Mouse (Mus musculus) heart, embryonic 14.5 days (tissue): Measurements from ENCODE around the gene Golm1. TPM values are rescaled to one million over a fixed set of nuclear protein-coding genes. Genes with fewer than 3 reads are reported as not detected.

Experiments used
- ATAC-seq: fragments of 200-750 bp; cut with Nextera tagmentation; 2 replicates; pipeline ENCODE4 v1.8.0; 2017; ENCODE audit warnings: low read depth, moderate TSS enrichment; ENCODE audit not compliant: insufficient number of reproducible peaks, insufficient read depth, low FRiP score
- H3K27ac ChIP-seq, 2 experiments: fragments of 200-500 bp in 1 of 2; fragments of 300-500 bp in 1 of 2; sonication (generic) in 1 of 2; replicated peaks in 1 of 2; 2 replicates each; pipeline ENCODE4 v1.5.1; 2012 to 2014; ENCODE audit warnings: low read depth in 2 of 2, low read length in 2 of 2, control low read depth in 1 of 2, mild to moderate bottlenecking in 1 of 2, mixed read lengths in 1 of 2; ENCODE audit not compliant: control insufficient read depth in 1 of 2, insufficient read depth in 1 of 2
- H3K27me3 ChIP-seq: fragments of 300-500 bp; sonication (generic); 2 replicates; pipeline ENCODE4 v1.6.1; 2014; ENCODE audit warnings: mild to moderate bottlenecking, low read length, control low read depth; ENCODE audit not compliant: control insufficient read depth, insufficient read depth
- H3K36me3 ChIP-seq: fragments of 300-500 bp; sonication (generic); 2 replicates; pipeline ENCODE4 v1.6.1; 2014; ENCODE audit warnings: mild to moderate bottlenecking, control low read depth, low read length, mixed read lengths; ENCODE audit not compliant: control insufficient read depth, insufficient read depth
- H3K4me1 ChIP-seq, 2 experiments: fragments of 200-500 bp in 1 of 2; fragments of 300-500 bp in 1 of 2; sonication (generic) in 1 of 2; 2 replicates each; pipeline ENCODE4 v1.6.1; 2012 to 2014; ENCODE audit warnings: low read length in 2 of 2, control low read depth in 1 of 2, mixed read lengths in 1 of 2; ENCODE audit not compliant: control insufficient read depth in 2 of 2, insufficient read depth in 2 of 2
- H3K4me2 ChIP-seq: fragments of 300-500 bp; sonication (generic); 2 replicates; pipeline ENCODE4 v1.6.1; 2014; ENCODE audit warnings: mild to moderate bottlenecking, low read length
- H3K4me3 ChIP-seq, 2 experiments: fragments of 200-500 bp in 1 of 2; fragments of 300-500 bp in 1 of 2; sonication (generic) in 1 of 2; 2 replicates each; pipeline ENCODE4 v1.5.1; 2012 to 2014; ENCODE audit warnings: low read length in 2 of 2, mild to moderate bottlenecking in 2 of 2, control low read depth in 1 of 2, low read depth in 1 of 2, moderate library complexity in 1 of 2; ENCODE audit not compliant: control insufficient read depth in 1 of 2, insufficient read depth in 1 of 2
- H3K9ac ChIP-seq: fragments of 300-500 bp; sonication (generic); 2 replicates; pipeline ENCODE4 v1.6.1; 2014; ENCODE audit warnings: mild to moderate bottlenecking, low read length
- H3K9me3 ChIP-seq: fragments of 300-500 bp; sonication (generic); 2 replicates; pipeline ENCODE4 v1.6.1; 2016; ENCODE audit warnings: low read length, control low read depth; ENCODE audit not compliant: control insufficient read depth
- WGBS: fragments of 180-500 bp; shearing (Covaris S2); extraction: QIAGEN DNeasy Blood & Tissue Kit; methylation state at CpG from one replicate; pipeline ENCODE4 v1.1.7; 2014; 5-methylcytosine and 5-hydroxymethylcytosine counted together
- polyA plus RNA-seq: library from polyadenylated mRNA; unstranded; fragments of >200 nt; fragmentation: Nextera tagmentation; extraction: Ambion mirVana; gene quantifications from 2 replicates; pipeline ENCODE4 v1.2.1, GENCODE M21; 2014

Golm1 gene
- polyA plus RNA-seq, 1 experiment from 2014 or later: 46.6 TPM

DNA sequence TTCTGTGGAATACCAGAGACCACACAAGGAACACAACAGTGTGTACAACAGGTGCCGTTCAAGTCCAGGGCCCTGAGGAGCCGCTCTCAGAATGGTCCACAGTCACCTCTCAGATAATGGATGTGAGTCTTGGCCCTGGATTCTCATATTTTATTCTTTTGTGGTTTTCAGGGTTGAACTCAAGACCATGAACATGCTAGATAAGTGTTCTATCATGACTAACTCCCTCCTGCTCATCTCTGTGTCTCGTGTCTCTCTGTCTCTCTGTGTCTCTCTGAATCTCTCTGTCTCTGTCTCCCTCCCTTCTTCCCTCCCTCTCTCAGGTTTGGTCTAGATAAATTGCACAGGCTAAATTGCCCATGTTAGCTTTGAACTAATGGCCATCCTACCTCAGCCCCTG is 14.2 kb upstream of the Golm1 start:
- Histone ChIP-seq H3K36me3 (no peaks in the 10 kb centered on the region), H3K4me3 (no peak overlapping the region), H3K9ac (no peak overlapping the region), H3K27me3 (no peaks in the 10 kb centered on the region), H3K4me1 (peaks cover 2 to 15% of the 10 kb centered on the region in 2 experiments; a peak in 3 of 4 replicates), H3K27ac (no peak overlapping the region), H3K4me2 (no peak overlapping the region), H3K9me3 (no peaks in the 10 kb centered on the region)
- ATAC-seq: no peak
- WGBS: 90% methylated on average over 3 of the region's 3 CpGs

- Histone ChIP-seq H3K4me2 (no peak overlapping the region), H3K9me3 (no peaks in the 10 kb centered on the region), H3K27ac (no peak overlapping the region), H3K4me1 (peaks cover 2 to 15% of the 10 kb centered on the region in 2 experiments; a peak in 3 of 4 replicates), H3K4me3 (no peak overlapping the region), H3K27me3 (no peaks in the 10 kb centered on the region), H3K9ac (no peak overlapping the region), H3K36me3 (no peaks in the 10 kb centered on the region)
- ATAC-seq: no peak
- 60% methylated on average over 9 of the region's 9 CpGs for WGBS
These were observed 13.7 kb upstream of the Golm1 start for GRCm38 (mm10) chr13:59689313-59689712.

GRCm38 (mm10) chr13:59688338-59688770 is 12.7 kb upstream of the Golm1 start:
- Histone ChIP-seq H3K27me3 (no peaks in the 10 kb centered on the region), H3K4me2 (peak overlapping the region; percentile 51), H3K36me3 (no peaks in the 10 kb centered on the region), H3K4me1 (peaks cover 2 to 15% of the 10 kb centered on the region in 2 experiments; a peak in 3 of 4 replicates), H3K9me3 (no peaks in the 10 kb centered on the region), H3K27ac (peak overlapping the region; percentile 52 to 72), H3K9ac (peak overlapping the region; percentile 4; the same call in 1 of the 2 replicates), H3K4me3 (peak overlapping the region; percentile 14 to 24)
- no peak for ATAC-seq
- WGBS: 13% methylated on average over 13 of the region's 13 CpGs

- ATAC-seq: no peak
- H3K27ac ChIP-seq: no peak overlapping the region
- H3K9ac ChIP-seq: no peak overlapping the region
- no peak overlapping the region for H3K4me3 ChIP-seq
- H3K36me3 ChIP-seq: no peaks in the 10 kb centered on the region
- H3K4me1 ChIP-seq: peaks cover 6 to 19% of the 10 kb centered on the region in 2 experiments; a peak in 3 of 4 replicates
- no peaks in the 10 kb centered on the region for H3K9me3 ChIP-seq
- WGBS: 82% methylated on average over 3 of the region's 3 CpGs
- no peak overlapping the region for H3K4me2 ChIP-seq
- H3K27me3 ChIP-seq: no peaks in the 10 kb centered on the region
These were observed 9.6 kb upstream of the Golm1 start for GRCm38 (mm10) chr13:59685236-59685635.

GRCm38 (mm10) chr13:59682629-59683028 is 7.0 kb upstream of the Golm1 start:
- H3K9me3 ChIP-seq: no peaks in the 10 kb centered on the region
- 13% methylated on average over 7 of the region's 7 CpGs for WGBS
- no peak overlapping the region for H3K4me3 ChIP-seq
- no peak overlapping the region for H3K9ac ChIP-seq
- no peaks in the 10 kb centered on the region for H3K36me3 ChIP-seq
- no peak for ATAC-seq
- H3K4me2 ChIP-seq: no peak overlapping the region
- peaks cover 4% of the 10 kb centered on the region in 2 experiments; a peak in 1 of 4 replicates for H3K4me1 ChIP-seq
- H3K27ac ChIP-seq: no peak overlapping the region
- H3K27me3 ChIP-seq: no peaks in the 10 kb centered on the region

- Histone ChIP-seq H3K4me1 (peaks cover 4% of the 10 kb centered on the region in 2 experiments; a peak in 1 of 4 replicates), H3K4me2 (no peak overlapping the region), H3K36me3 (no peaks in the 10 kb centered on the region), H3K9ac (no peak overlapping the region), H3K4me3 (no peak overlapping the region), H3K9me3 (no peaks in the 10 kb centered on the region), H3K27me3 (no peaks in the 10 kb centered on the region), H3K27ac (no peak overlapping the region)
- no peak for ATAC-seq
- 54% methylated on average over 4 of the region's 4 CpGs for WGBS
These were observed 4.3 kb upstream of the Golm1 start for GRCm38 (mm10) chr13:59679908-59680307.

DNA sequence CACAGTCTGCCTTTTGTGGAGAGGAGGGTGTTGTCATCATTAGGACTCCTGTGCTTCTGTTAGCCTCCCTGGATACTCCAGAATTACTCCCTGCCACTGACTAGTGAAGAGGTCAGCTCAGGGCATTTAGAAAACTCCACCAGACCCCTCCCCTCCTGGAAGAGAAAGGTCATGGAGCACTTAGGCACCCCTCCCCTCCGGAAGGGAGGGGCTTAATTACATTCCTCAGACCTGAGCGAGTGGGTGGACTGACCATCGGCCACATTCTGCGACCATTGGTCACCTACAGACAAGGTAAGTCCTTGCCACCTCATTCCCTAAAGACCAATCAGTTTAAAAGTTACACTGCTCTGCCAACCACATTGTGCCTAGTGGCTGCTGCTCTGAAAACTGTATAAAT is 3.7 kb upstream of the Golm1 start:
- ATAC-seq: no peak
- no peaks in the 10 kb centered on the region for H3K9me3 ChIP-seq
- H3K27ac ChIP-seq: no peak overlapping the region
- peaks cover 4 to 9% of the 10 kb centered on the region in 2 experiments; a peak in 2 of 4 replicates for H3K4me1 ChIP-seq
- H3K27me3 ChIP-seq: no peaks in the 10 kb centered on the region
- H3K9ac ChIP-seq: no peak overlapping the region
- H3K36me3 ChIP-seq: no peaks in the 10 kb centered on the region
- no peak overlapping the region for H3K4me2 ChIP-seq
- 43% methylated on average over 4 of the region's 4 CpGs for WGBS
- H3K4me3 ChIP-seq: no peak overlapping the region
